Mouse (Mus musculus) ovary, adult 18-20 months (tissue): ENCODE data around the gene Idi2.
"Not testable (repeated sequence)": the region's sequence is repeated elsewhere in the genome, so short reads cannot be mapped to it uniquely, and the experiment has no call there.

ENCODE experiments used
- DNase-seq: peaks from one replicate; pipeline ENCODE4 v3.0.0; 2022; ENCODE audit warnings: low spot score, mixed read lengths

Idi2 gene

DNA sequence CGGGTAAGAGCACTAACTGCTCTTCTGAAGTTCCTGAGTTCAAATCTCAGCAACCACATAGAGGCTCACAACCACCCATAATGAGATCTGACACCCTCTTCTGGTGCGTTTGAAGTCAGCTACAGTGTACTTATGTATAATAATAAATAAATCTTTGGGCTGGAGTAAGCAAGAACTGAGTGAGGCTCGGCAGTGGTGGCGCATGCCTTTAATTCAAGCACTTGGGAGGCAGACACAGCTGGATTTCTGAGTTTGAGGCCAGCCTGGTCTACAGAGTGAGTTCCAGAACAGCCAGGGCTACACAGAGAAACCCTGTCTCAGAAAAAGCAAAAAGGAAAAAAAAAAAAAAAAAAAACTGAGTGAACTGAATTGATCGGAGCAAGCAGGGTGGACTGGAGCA is 44.6 kb downstream of the Idi2 start:
- DNase-seq, result not testable (repeated sequence)

DNA sequence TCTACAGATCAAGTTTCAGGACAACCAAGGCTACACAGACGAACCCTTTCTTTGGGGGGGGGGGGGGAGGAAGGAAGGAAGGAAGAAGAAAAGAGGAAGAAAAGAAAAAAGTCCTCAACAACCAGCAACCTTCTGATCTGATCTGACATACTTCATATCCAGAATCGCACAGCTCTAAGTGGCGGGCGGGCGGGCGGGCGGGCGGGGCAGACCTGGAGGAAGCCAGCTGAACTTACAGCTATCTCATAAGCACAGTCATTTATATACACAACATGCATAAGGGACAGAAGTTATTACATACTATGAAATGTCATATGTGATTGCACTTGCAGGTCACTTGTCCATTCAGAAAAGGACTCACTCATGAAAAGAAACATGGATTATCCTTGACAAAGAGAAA is 46.8 kb downstream of the Idi2 start:
- DNase-seq, result no peak

DNA sequence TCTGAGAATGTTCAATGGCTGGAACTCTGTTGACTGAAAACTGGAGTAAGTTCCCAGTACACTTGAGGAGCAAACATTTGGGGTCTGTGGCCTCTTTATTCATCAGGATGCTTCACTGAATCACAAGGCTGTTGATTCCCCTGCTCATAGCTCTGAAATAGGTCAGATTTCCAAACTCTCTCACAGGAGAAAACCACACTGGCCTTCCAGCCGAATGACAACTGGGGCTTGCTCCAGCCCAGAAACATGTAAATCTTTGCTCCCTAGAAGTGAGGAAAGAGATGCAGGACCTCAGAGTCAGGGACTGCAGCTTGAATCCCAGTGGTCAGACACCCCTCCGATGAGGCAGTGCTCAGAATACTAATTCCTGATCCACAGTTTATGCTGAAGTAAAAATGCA is 50.6 kb downstream of the Idi2 start:
- DNase-seq, result no peak
